Mouse (Mus musculus) neutrophil, adult 5-6 weeks (primary cell): Measurements from ENCODE around the gene Gdf1. TPM values are rescaled to one million over a fixed set of nuclear protein-coding genes. Genes with fewer than 3 reads are reported as not detected.

Source experiments
- ATAC-seq: fragments of 151-379, 151-347 bp; 2 replicates; pipeline ENCODE4 v1.8.0; 2017; ENCODE audit warnings: mild to moderate bottlenecking, moderate TSS enrichment; ENCODE audit not compliant: insufficient number of reproducible peaks, poor library complexity, low FRiP score, severe bottlenecking; ENCODE audit errors: extremely low read depth
- total RNA-seq: library from RNA; stranded (forward); fragments of 200-1000 nt; gene quantifications from 2 replicates; pipeline ENCODE4 v1.2.3, GENCODE M21; 2017

Gdf1 gene
- total RNA-seq, 1 experiment from 2014 or later, result not detected

- ATAC-seq, result no peak
These were observed 2.1 kb upstream of the Gdf1 start for GRCm38 (mm10) chr8:70327512-70327911.

- ATAC-seq, result 0 out of 2 replicates have a peak, but pooled peaks have one; percentile 13
These were observed 471 bp downstream of the Gdf1 start for GRCm38 (mm10) chr8:70329835-70330740.

GRCm38 (mm10) chr8:70330741-70331364 is 1.2 kb downstream of the Gdf1 start:
- no peak for ATAC-seq

GRCm38 (mm10) chr8:70331526-70331925 is 1.9 kb downstream of the Gdf1 start:
- ATAC-seq, result no peak

- ATAC-seq, result no peak
These were observed 2.7 kb downstream of the Gdf1 start for GRCm38 (mm10) chr8:70332070-70332877.

- ATAC-seq, result no peak
These were observed 3.2 kb downstream of the Gdf1 start for GRCm38 (mm10) chr8:70332878-70333202.

GRCm38 (mm10) chr8:70338931-70339330 is 9.3 kb downstream of the Gdf1 start:
- ATAC-seq, result no peak

- no peak for ATAC-seq
These were observed 11.0 kb downstream of the Gdf1 start for GRCm38 (mm10) chr8:70340659-70341058.

GRCm38 (mm10) chr8:70342007-70342406 is 12.4 kb downstream of the Gdf1 start:
- ATAC-seq, result no peak

GRCm38 (mm10) chr8:70343076-70343475 is 13.5 kb downstream of the Gdf1 start:
- no peak for ATAC-seq

GRCm38 (mm10) chr8:70343696-70344095 is 14.1 kb downstream of the Gdf1 start:
- ATAC-seq, result no peak

GRCm38 (mm10) chr8:70344279-70344678 is 14.7 kb downstream of the Gdf1 start:
- ATAC-seq, result no peak

- no peak for ATAC-seq
These were observed 17.8 kb downstream of the Gdf1 start for GRCm38 (mm10) chr8:70347443-70347842.

GRCm38 (mm10) chr8:70347860-70348420 is 18.3 kb downstream of the Gdf1 start:
- no peak for ATAC-seq

GRCm38 (mm10) chr8:70351035-70351999 is 21.7 kb downstream of the Gdf1 start:
- no peak for ATAC-seq

GRCm38 (mm10) chr8:70352000-70352384 is 22.4 kb downstream of the Gdf1 start:
- ATAC-seq, result no peak

- ATAC-seq, result no peak
These were observed 23.1 kb downstream of the Gdf1 start for GRCm38 (mm10) chr8:70352657-70353151.

- ATAC-seq, result peak; percentile 89
These were observed 23.7 kb downstream of the Gdf1 start, which contains the start of gene Upf1 for GRCm38 (mm10) chr8:70353194-70353817. Upf1 (minus strand) TSS chr8:70353278.
